Mouse (Mus musculus) hindbrain, postnatal 0 days (tissue): ENCODE measurements at regions not wholly inside any gene's neighbourhood (a gene's known extent, or its start where the extent isn't known, plus 50 kb on each side); places are given as distances from the start of the nearest gene placed in this dataset.

Experiments
- ATAC-seq: fragments of 200-750 bp; cut with Nextera tagmentation; 2 replicates; pipeline ENCODE4 v1.8.0; 2017; ENCODE audit warnings: mild to moderate bottlenecking, moderate TSS enrichment, moderate library complexity
- DNase-seq: peaks from one replicate; pipeline ENCODE4 v3.0.0-alpha.2; 2015; ENCODE audit warnings: low spot score
- H3K27ac ChIP-seq: fragments of 300-500 bp; sonication (generic); 2 replicates; pipeline ENCODE4 v1.5.1; 2014; ENCODE audit warnings: mild to moderate bottlenecking
- H3K27me3 ChIP-seq: fragments of 300-500 bp; sonication (generic); 2 replicates; pipeline ENCODE4 v1.6.1; 2014; ENCODE audit warnings: low read length, mixed read lengths; ENCODE audit not compliant: insufficient read depth
- H3K36me3 ChIP-seq: fragments of 300-500 bp; sonication (generic); 2 replicates; pipeline ENCODE4 v1.6.1; 2014; ENCODE audit warnings: low read length, mixed read lengths; ENCODE audit not compliant: insufficient read depth
- H3K4me1 ChIP-seq: fragments of 300-500 bp; sonication (generic); 2 replicates; pipeline ENCODE4 v1.6.1; 2014; ENCODE audit warnings: antibody characterized with exemption, low read length, mixed read lengths; ENCODE audit not compliant: insufficient read depth
- H3K4me2 ChIP-seq: fragments of 300-500 bp; sonication (generic); 2 replicates; pipeline ENCODE4 v1.6.1; 2014; ENCODE audit warnings: low read depth, mild to moderate bottlenecking, low read length, moderate library complexity, mixed read lengths
- H3K4me3 ChIP-seq: fragments of 300-500 bp; sonication (generic); 2 replicates; pipeline ENCODE4 v1.5.1; 2014; ENCODE audit warnings: low read length
- H3K9ac ChIP-seq: fragments of 300-500 bp; sonication (generic); replicated peaks from 2 replicates; pipeline ENCODE4 v1.6.1; 2014; ENCODE audit warnings: mild to moderate bottlenecking, low read length, moderate library complexity, mixed read lengths
- H3K9me3 ChIP-seq: fragments of 300-500 bp; sonication (generic); 2 replicates; pipeline ENCODE4 v1.6.1; 2016; ENCODE audit warnings: low read length, mixed read lengths
- CTCF ChIP-seq: IDR thresholded peaks from 2 replicates; pipeline ENCODE4 v1.5.1; 2016; ENCODE audit warnings: antibody characterized with exemption, control low read depth, low read depth
- WGBS: fragments of 180-500 bp; shearing (Covaris S2); extraction: QIAGEN DNeasy Blood & Tissue Kit; methylation state at CpG from one replicate; pipeline ENCODE4 v1.1.7; 2014; 5-methylcytosine and 5-hydroxymethylcytosine counted together

GRCm38 (mm10) chr1:71874037-71874436 lies 221.0 kb upstream of the Fn1 start:
- Histone ChIP-seq H3K9me3 (no peaks in the 10 kb centered on the region), H3K4me2 (no peak overlapping the region), H3K4me3 (no peak overlapping the region), H3K27me3 (no peaks in the 10 kb centered on the region), H3K36me3 (no peaks in the 10 kb centered on the region), H3K27ac (no peak overlapping the region), H3K9ac (no peak overlapping the region), H3K4me1 (no peaks in the 10 kb centered on the region)
- ATAC-seq (no peak), DNase-seq (no peak)
- WGBS = 90% methylated on average over 2 of the region's 2 CpGs
- TF ChIP-seq CTCF = no peak

GRCm38 (mm10) chr1:71865670-71866069 lies 212.7 kb upstream of the Fn1 start:
- no peak for TF ChIP-seq CTCF
- DNase-seq = no peak
- Histone ChIP-seq H3K4me2 (no peak overlapping the region), H3K9me3 (no peaks in the 10 kb centered on the region), H3K9ac (no peak overlapping the region), H3K27ac (no peak overlapping the region), H3K4me1 (no peaks in the 10 kb centered on the region), H3K36me3 (no peaks in the 10 kb centered on the region), H3K4me3 (no peak overlapping the region), H3K27me3 (no peaks in the 10 kb centered on the region)
- ATAC-seq = no peak
- WGBS = 76% methylated on average over 4 of the region's 4 CpGs

GRCm38 (mm10) chr1:71864749-71865148 lies 211.7 kb upstream of the Fn1 start:
- DNase-seq (no peak), ATAC-seq (no peak)
- H3K4me2 ChIP-seq = no peak overlapping the region
- no peak overlapping the region for H3K27ac ChIP-seq
- H3K4me3 ChIP-seq = no peak overlapping the region
- TF ChIP-seq CTCF = no peak
- H3K4me1 ChIP-seq = no peaks in the 10 kb centered on the region
- H3K27me3 ChIP-seq = no peaks in the 10 kb centered on the region
- H3K9me3 ChIP-seq = no peaks in the 10 kb centered on the region
- no peaks in the 10 kb centered on the region for H3K36me3 ChIP-seq
- H3K9ac ChIP-seq = no peak overlapping the region
- WGBS = 62% methylated on average over 9 of the region's 9 CpGs

GRCm38 (mm10) chr1:71853212-71853611 lies 200.2 kb upstream of the Fn1 start:
- Histone ChIP-seq H3K27ac (no peak overlapping the region), H3K4me1 (no peaks in the 10 kb centered on the region), H3K27me3 (no peaks in the 10 kb centered on the region), H3K36me3 (no peaks in the 10 kb centered on the region), H3K4me3 (no peak overlapping the region), H3K9ac (no peak overlapping the region), H3K4me2 (no peak overlapping the region), H3K9me3 (no peaks in the 10 kb centered on the region)
- 94% methylated on average over 2 of the region's 2 CpGs for WGBS
- no peak for TF ChIP-seq CTCF
- ATAC-seq = no peak
- no peak for DNase-seq

- no peaks in the 10 kb centered on the region for H3K9me3 ChIP-seq
- H3K4me3 ChIP-seq = no peak overlapping the region
- no peak overlapping the region for H3K27ac ChIP-seq
- ATAC-seq (no peak), DNase-seq (no peak)
- no peaks in the 10 kb centered on the region for H3K36me3 ChIP-seq
- no peaks in the 10 kb centered on the region for H3K27me3 ChIP-seq
- no peaks in the 10 kb centered on the region for H3K4me1 ChIP-seq
- H3K9ac ChIP-seq = no peak overlapping the region
- no peak overlapping the region for H3K4me2 ChIP-seq
- WGBS = 81% methylated on average over 8 of the region's 8 CpGs
- TF ChIP-seq CTCF = no peak
These were observed 198.3 kb upstream of the Fn1 start for GRCm38 (mm10) chr1:71851268-71851667.

- no peak for ATAC-seq
These were observed 195.7 kb upstream of the Fn1 start for GRCm38 (mm10) chr1:71848656-71849055.

GRCm38 (mm10) chr1:71844938-71845685 lies 192.1 kb upstream of the Fn1 start:
- H3K27ac ChIP-seq = no peak overlapping the region
- H3K9me3 ChIP-seq = no peaks in the 10 kb centered on the region
- no peak overlapping the region for H3K9ac ChIP-seq
- no peaks in the 10 kb centered on the region for H3K4me1 ChIP-seq
- no peak for ATAC-seq
- H3K27me3 ChIP-seq = no peaks in the 10 kb centered on the region
- DNase-seq = no peak
- 79% methylated on average over 16 of the region's 16 CpGs for WGBS
- H3K4me2 ChIP-seq = no peak overlapping the region
- H3K36me3 ChIP-seq = no peaks in the 10 kb centered on the region
- TF ChIP-seq CTCF = no peak
- H3K4me3 ChIP-seq = no peak overlapping the region

More at GRCm38 (mm10) chr1:71848656-71849055, 195.7 kb upstream of the Fn1 start:
- Histone ChIP-seq H3K4me2 (no peak overlapping the region), H3K27me3 (no peaks in the 10 kb centered on the region), H3K4me3 (no peak overlapping the region), H3K9me3 (no peaks in the 10 kb centered on the region), H3K36me3 (no peaks in the 10 kb centered on the region), H3K4me1 (no peaks in the 10 kb centered on the region), H3K9ac (no peak overlapping the region), H3K27ac (no peak overlapping the region)
- WGBS = 93% methylated on average over 5 of the region's 5 CpGs
- no peak for TF ChIP-seq CTCF
- DNase-seq = no peak
